Mouse (Mus musculus) inflammation-experienced regulatory T-cells (primary cell): ENCODE data around the gene E030018B13Rik. TPM values are rescaled to one million over a fixed set of nuclear protein-coding genes. Genes with fewer than 3 reads are reported as not detected.

Experiments
- polyA plus RNA-seq, 2 experiments: library from polyadenylated mRNA; unstranded; fragments of 100-300 nt; shearing (Covaris generic); gene quantifications; one replicate each; pipeline ENCODE4 v1.2.1; 2017

Gene E030018B13Rik
- polyA plus RNA-seq = under 1 TPM in 1 of 2 experiments, not detected in 1; 0.36 TPM

DNA sequence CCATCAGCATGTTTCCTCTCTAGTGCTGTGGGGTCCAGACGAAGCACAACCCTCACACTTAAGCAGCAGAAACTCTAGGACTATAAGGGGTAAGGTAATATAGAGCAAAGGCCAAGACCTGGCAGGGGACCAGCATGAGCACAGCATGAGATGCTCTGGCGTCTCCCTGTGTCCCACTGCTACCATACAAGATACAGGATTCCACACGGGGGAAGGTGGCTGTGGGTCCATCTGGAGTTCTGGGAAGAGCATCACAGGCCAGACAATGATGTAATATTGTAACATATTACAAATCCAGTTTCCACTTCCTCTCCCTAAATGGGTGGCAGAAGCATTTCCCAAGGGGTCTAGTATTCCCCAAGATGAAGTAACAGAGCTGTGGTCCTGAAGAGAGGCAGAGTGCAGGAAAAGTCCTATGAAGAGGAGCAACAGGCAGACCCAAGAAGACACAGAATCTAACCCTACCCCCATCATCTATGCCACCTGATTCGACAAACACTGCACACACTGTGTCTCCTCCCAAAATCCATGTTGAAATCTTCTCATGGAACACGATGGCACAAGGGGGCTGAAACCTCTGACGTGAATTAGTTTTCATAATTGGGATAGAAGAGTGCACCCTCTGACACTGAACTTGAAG, at the start of gene E030018B13Rik:
E030018B13Rik (plus strand) TSS at position 590 of the 640 bp plus-strand sequence.

DNA sequence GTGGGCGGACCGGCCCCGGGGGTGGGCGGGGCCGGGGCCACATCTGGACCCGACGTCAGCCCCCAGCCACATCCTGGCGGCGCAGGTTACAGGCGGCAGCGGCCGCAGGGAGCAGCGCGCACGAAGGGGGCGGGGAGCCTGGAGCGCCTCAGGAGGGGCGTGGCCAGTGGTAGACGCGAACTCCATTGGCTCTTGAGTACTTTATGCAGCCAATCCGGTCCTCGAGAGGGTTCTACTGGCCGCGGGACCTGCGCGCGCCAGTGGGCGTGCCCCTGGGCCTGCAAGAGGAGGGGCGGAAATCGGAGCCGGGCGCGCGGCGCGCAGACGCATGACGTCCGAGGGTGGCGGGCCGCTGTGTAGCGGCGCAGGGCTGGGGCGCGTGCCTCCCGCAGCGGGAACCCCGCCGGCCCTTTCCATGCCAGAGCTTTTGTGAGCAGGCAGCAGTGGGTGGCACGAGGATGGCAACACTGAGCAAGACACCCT, 22.3 kb downstream of the E030018B13Rik start, which contains the start of gene Klf13:
Klf13 (minus strand) TSS at position 2 of the 483 bp plus-strand sequence.

Other genes starting within 250 kb of the E030018B13Rik start
- 100 to 1,000 TPM; 252 to 269 TPM for gene Klf13, start 22.1 kb downstream of the E030018B13Rik start, polyA plus RNA-seq
- 1 to 10 TPM; 3.2 to 3.9 TPM for gene Trpm1, start 237.0 kb downstream of the E030018B13Rik start, polyA plus RNA-seq